Mouse (Mus musculus) embryonic facial prominence, embryonic 11.5 days (tissue): ENCODE results near the gene Scand1. TPM values are rescaled to one million over a fixed set of nuclear protein-coding genes. Genes with fewer than 3 reads are reported as not detected.

Source experiments
- ATAC-seq: fragments of 200-750 bp; cut with Nextera tagmentation; replicated peaks from 2 replicates; pipeline ENCODE4 v1.8.0; 2017; ENCODE audit warnings: low read depth; ENCODE audit not compliant: insufficient number of reproducible peaks, low FRiP score, low TSS enrichment
- DNase-seq: peaks from one replicate; pipeline ENCODE4 v3.0.0-alpha.2; 2015; ENCODE audit warnings: low spot score
- H3K27ac ChIP-seq: fragments of 300-500 bp; sonication (generic); replicated peaks from 2 replicates; pipeline ENCODE4 v1.5.1; 2014; ENCODE audit warnings: mild to moderate bottlenecking, low read depth, low read length, control low read depth
- H3K27me3 ChIP-seq: fragments of 300-500 bp; sonication (generic); 2 replicates; pipeline ENCODE4 v1.6.1; 2014; ENCODE audit warnings: mild to moderate bottlenecking, low read length, moderate library complexity, mixed read lengths; ENCODE audit not compliant: control insufficient read depth, insufficient read depth
- H3K36me3 ChIP-seq: fragments of 300-500 bp; sonication (generic); replicated peaks from 2 replicates; pipeline ENCODE4 v1.6.1; 2014; ENCODE audit warnings: low read depth, mild to moderate bottlenecking, low read length, moderate library complexity, mixed read lengths; ENCODE audit not compliant: control insufficient read depth, insufficient read depth
- H3K4me1 ChIP-seq: fragments of 300-500 bp; sonication (generic); 2 replicates; pipeline ENCODE4 v1.6.1; 2014; ENCODE audit warnings: low read length, mixed read lengths; ENCODE audit not compliant: control insufficient read depth, insufficient read depth
- H3K4me2 ChIP-seq: fragments of 300-500 bp; sonication (generic); 2 replicates; pipeline ENCODE4 v1.6.1; 2014; ENCODE audit warnings: low read depth, mild to moderate bottlenecking, control low read depth, low read length, moderate library complexity
- H3K4me3 ChIP-seq: fragments of 300-500 bp; sonication (generic); 2 replicates; pipeline ENCODE4 v1.5.1; 2014; ENCODE audit warnings: low read depth, low read length, control low read depth
- H3K9ac ChIP-seq: fragments of 300-500 bp; sonication (generic); replicated peaks from 2 replicates; pipeline ENCODE4 v1.6.1; 2014; ENCODE audit warnings: mild to moderate bottlenecking, control low read depth, low read length
- H3K9me3 ChIP-seq: fragments of 300-500 bp; sonication (generic); replicated peaks from 2 replicates; pipeline ENCODE4 v1.6.1; 2016; ENCODE audit warnings: mild to moderate bottlenecking, low read length, inconsistent platforms, mixed read lengths; ENCODE audit not compliant: control insufficient read depth
- WGBS: fragments of 180-500 bp; shearing (Covaris S2); extraction: QIAGEN DNeasy Blood & Tissue Kit; methylation state at CpG from one replicate; pipeline ENCODE4 v1.1.7; 2014; 5-methylcytosine and 5-hydroxymethylcytosine counted together
- polyA plus RNA-seq: library from polyadenylated mRNA; unstranded; fragments of >200 nt; fragmentation: Nextera tagmentation; extraction: Ambion mirVana; gene quantifications from 2 replicates; pipeline ENCODE4 v1.2.1, GENCODE M21; 2014

Scand1 gene
- polyA plus RNA-seq, 1 experiment from 2014 or later, result 65.3 TPM

GRCm38 (mm10) chr2:156344775-156345532, 32.5 kb upstream of the Scand1 start:
- no peaks in the 10 kb centered on the region for H3K4me1 ChIP-seq
- peak; percentile 10 for DNase-seq

GRCm38 (mm10) chr2:156340078-156340477, 27.6 kb upstream of the Scand1 start:
- H3K4me3 ChIP-seq, result no peak overlapping the region
- DNase-seq (no peak), ATAC-seq (no peak)
- no peaks in the 10 kb centered on the region for H3K9me3 ChIP-seq
- no peak overlapping the region for H3K27ac ChIP-seq
- H3K36me3 ChIP-seq, result no peaks in the 10 kb centered on the region
- WGBS, result 86% methylated on average over 4 of the region's 4 CpGs
- no peak overlapping the region for H3K4me2 ChIP-seq
- no peaks in the 10 kb centered on the region for H3K27me3 ChIP-seq
- H3K9ac ChIP-seq, result no peak overlapping the region
- H3K4me1 ChIP-seq, result no peaks in the 10 kb centered on the region

More at GRCm38 (mm10) chr2:156344775-156345532, 32.5 kb upstream of the Scand1 start:
- WGBS, result 55% methylated on average over 12 of the region's 12 CpGs
- Histone ChIP-seq H3K9ac (no peak overlapping the region), H3K9me3 (no peaks in the 10 kb centered on the region), H3K27me3 (no peaks in the 10 kb centered on the region), H3K36me3 (no peaks in the 10 kb centered on the region), H3K27ac (no peak overlapping the region), H3K4me3 (no peak overlapping the region), H3K4me2 (no peak overlapping the region)
- ATAC-seq, result no peak

GRCm38 (mm10) chr2:156331446-156331965, 19.0 kb upstream of the Scand1 start:
- no peak overlapping the region for H3K4me3 ChIP-seq
- no peaks in the 10 kb centered on the region for H3K9me3 ChIP-seq
- no peak overlapping the region for H3K9ac ChIP-seq
- H3K36me3 ChIP-seq, result no peaks in the 10 kb centered on the region
- ATAC-seq, result no peak
- WGBS, result 84% methylated on average over 7 of the region's 7 CpGs
- H3K4me2 ChIP-seq, result no peak overlapping the region
- no peak overlapping the region for H3K27ac ChIP-seq
- no peaks in the 10 kb centered on the region for H3K4me1 ChIP-seq
- H3K27me3 ChIP-seq, result no peaks in the 10 kb centered on the region
- DNase-seq, result no peak

- ATAC-seq, result no peak
- Histone ChIP-seq H3K4me1 (no peaks in the 10 kb centered on the region), H3K4me3 (no peak overlapping the region), H3K9ac (no peak overlapping the region), H3K27me3 (no peaks in the 10 kb centered on the region), H3K36me3 (no peaks in the 10 kb centered on the region), H3K4me2 (no peak overlapping the region), H3K27ac (no peak overlapping the region), H3K9me3 (no peaks in the 10 kb centered on the region)
- DNase-seq, result no peak
- WGBS, result 32% methylated on average over 1 of the region's 1 CpGs
Measured at GRCm38 (mm10) chr2:156330681-156331080, 18.2 kb upstream of the Scand1 start.

GRCm38 (mm10) chr2:156324681-156325080, 12.2 kb upstream of the Scand1 start:
- H3K36me3 ChIP-seq, result no peaks in the 10 kb centered on the region
- ATAC-seq, result no peak
- no peak overlapping the region for H3K27ac ChIP-seq
- H3K9me3 ChIP-seq, result no peaks in the 10 kb centered on the region
- H3K27me3 ChIP-seq, result no peaks in the 10 kb centered on the region
- 25% methylated on average over 5 of the region's 5 CpGs for WGBS
- H3K4me3 ChIP-seq, result no peak overlapping the region
- DNase-seq, result peak; percentile 47
- no peak overlapping the region for H3K4me2 ChIP-seq
- no peaks in the 10 kb centered on the region for H3K4me1 ChIP-seq
- 0 out of 2 replicates have a peak overlapping the region, but pooled peaks have one; percentile 13 for H3K9ac ChIP-seq

- no peak overlapping the region for H3K9ac ChIP-seq
- H3K36me3 ChIP-seq, result no peaks in the 10 kb centered on the region
- ATAC-seq (no peak), DNase-seq (no peak)
- no peaks in the 10 kb centered on the region for H3K4me1 ChIP-seq
- H3K4me3 ChIP-seq, result no peak overlapping the region
- 72% methylated on average over 6 of the region's 6 CpGs for WGBS
- H3K9me3 ChIP-seq, result no peaks in the 10 kb centered on the region
- H3K27me3 ChIP-seq, result no peaks in the 10 kb centered on the region
- no peak overlapping the region for H3K4me2 ChIP-seq
- H3K27ac ChIP-seq, result no peak overlapping the region
Measured at GRCm38 (mm10) chr2:156324116-156324588, 11.6 kb upstream of the Scand1 start.

- Histone ChIP-seq H3K36me3 (no peaks in the 10 kb centered on the region), H3K4me2 (no peak overlapping the region), H3K9me3 (no peaks in the 10 kb centered on the region), H3K27ac (no peak overlapping the region), H3K4me1 (no peaks in the 10 kb centered on the region), H3K9ac (no peak overlapping the region), H3K4me3 (no peak overlapping the region), H3K27me3 (no peaks in the 10 kb centered on the region)
- WGBS, result 85% methylated on average over 6 of the region's 6 CpGs
- no peak for ATAC-seq
- no peak for DNase-seq
Measured at GRCm38 (mm10) chr2:156321538-156321937, 9.0 kb upstream of the Scand1 start.

GRCm38 (mm10) chr2:156318491-156318890, 6.0 kb upstream of the Scand1 start:
- no peak for DNase-seq
- H3K4me3 ChIP-seq, result no peak overlapping the region
- ATAC-seq, result no peak
- no peaks in the 10 kb centered on the region for H3K27me3 ChIP-seq
- H3K4me1 ChIP-seq, result no peaks in the 10 kb centered on the region
- no peak overlapping the region for H3K27ac ChIP-seq
- H3K4me2 ChIP-seq, result no peak overlapping the region
- no peaks in the 10 kb centered on the region for H3K9me3 ChIP-seq
- H3K36me3 ChIP-seq, result no peaks in the 10 kb centered on the region
- H3K9ac ChIP-seq, result no peak overlapping the region
